Mouse (Mus musculus): Measurements from ENCODE around the gene Dusp6. TPM values are rescaled to one million over a fixed set of nuclear protein-coding genes. Genes with fewer than 3 reads are reported as not detected.
"Not testable (repeated sequence)": the region's sequence is repeated elsewhere in the genome, so short reads cannot be mapped to it uniquely, and the experiment has no call there.

The Dusp6 gene
- 30.8 and 49.1 TPM in 2 replicates for polyA plus RNA-seq (2012; rRNA removed)

DNA sequence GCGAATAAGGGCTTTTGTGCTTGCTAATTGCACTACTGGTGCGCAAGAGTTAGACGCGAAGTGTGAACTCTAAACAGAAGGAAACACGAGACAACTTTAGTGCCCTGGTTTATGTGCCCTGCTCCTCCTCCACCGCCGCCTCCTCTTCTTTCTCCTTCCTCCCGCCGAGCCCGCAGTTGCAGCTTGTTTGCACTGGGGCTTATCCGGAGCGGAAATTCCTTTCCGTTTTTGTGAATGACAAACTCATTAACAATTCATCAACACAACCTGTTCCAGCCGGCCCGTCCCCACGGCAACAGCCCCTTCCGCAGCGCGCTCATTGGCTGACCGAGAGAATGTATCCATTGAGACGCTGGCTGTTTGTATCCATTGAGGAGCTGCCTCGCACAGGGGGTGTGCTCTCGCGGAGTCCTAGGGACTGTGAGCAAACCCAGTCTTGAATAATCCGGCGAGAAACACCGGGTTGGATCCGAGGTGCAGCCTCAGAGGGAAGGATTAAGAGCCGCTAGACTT lies at the start of gene Dusp6:
Gene Dusp6, plus strand, starts transcription at position 365 of the 513 bp plus-strand sequence.
- TF ChIP-seq CTCF (IDR thresholded peaks at IDR 0.05; ENCODE audit: extremely low read depth, insufficient read depth, insufficient read length, insufficient replicate concordance): no peak
- peak; percentile 88 for TF ChIP-seq POLR2A (IDR thresholded peaks at IDR 0.05; ENCODE audit: low read depth, low read length)
- peak; percentile 79 to 91 for DNase-seq (ENCODE audit: low read depth in 1 of 2, low spot score in 2 of 2)
- H3K27me3 ChIP-seq (ENCODE audit: control insufficient read depth, insufficient read depth, low read length): no peaks in the 10 kb centered on the region
- peaks cover 3% of the 10 kb centered on the region; the same call in 1 of the 2 replicates for H3K36me3 ChIP-seq (ENCODE audit: control insufficient read depth, insufficient read depth, low read length)
- peaks cover 8% of the 10 kb centered on the region; the same call in 1 of the 2 replicates for H3K4me1 ChIP-seq (ENCODE audit: control insufficient read depth, insufficient read depth, insufficient read length)
- peak within 1 kb of the TSS; percentile 92 for H3K4me3 ChIP-seq (ENCODE audit: extremely low read depth, insufficient read depth, insufficient read length)
- peak within 1 kb of the TSS; percentile 99 for H3K27ac ChIP-seq (ENCODE audit: insufficient read depth, low read length)
- under 1% methylated on average over 29 of the region's 29 CpGs for WGBS

DNA sequence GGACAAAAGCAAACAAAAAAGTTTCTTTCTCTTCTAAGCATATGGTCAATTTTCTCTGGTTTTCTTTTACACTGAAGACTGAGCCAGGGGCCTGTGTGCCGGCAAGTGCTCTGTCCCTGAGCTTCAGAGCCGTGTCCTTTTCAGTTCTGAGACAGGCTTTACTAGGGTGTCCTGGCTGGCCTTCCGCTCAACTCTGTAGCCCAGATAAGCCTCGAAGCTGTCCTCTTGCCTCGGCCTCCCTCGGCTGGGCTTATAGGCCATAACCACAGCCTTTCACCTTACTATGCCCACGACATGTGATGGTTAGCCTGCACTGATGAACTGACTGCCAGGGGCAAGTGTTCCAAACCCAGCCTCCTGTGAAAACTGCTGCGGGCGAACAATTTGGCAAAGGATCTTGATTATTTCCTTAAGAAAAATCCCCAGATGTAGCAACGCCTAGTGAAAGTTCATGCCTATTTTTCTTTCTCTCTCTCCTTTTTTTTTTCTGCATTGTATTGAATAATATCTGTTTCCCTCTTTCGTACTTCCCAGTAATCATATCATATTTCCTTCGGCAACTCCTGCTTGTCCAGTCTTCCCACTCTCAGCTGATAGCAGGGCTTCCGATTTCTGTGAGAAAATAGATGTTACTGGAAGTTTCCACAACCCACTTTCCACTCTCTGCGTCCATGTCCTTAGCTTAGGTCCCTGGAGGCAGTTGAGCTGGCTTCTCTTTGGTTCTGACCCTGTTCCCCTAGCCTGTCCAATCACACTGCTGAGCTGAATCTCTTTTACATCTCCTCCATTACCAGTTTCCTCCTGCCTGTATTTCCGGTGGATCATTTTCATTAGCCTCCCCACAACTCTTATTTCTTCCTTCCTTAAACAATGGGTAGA lies 48.4 kb upstream of the Dusp6 start:
- no peak for DNase-seq (ENCODE audit: low read depth in 1 of 2, low spot score in 2 of 2)
- Histone ChIP-seq H3K4me3 (ENCODE audit: extremely low read depth, insufficient read depth, insufficient read length) (no peak overlapping the region), H3K27ac (ENCODE audit: insufficient read depth, low read length) (no peak overlapping the region), H3K27me3 (ENCODE audit: control insufficient read depth, insufficient read depth, low read length) (no peaks in the 10 kb centered on the region), H3K36me3 (ENCODE audit: control insufficient read depth, insufficient read depth, low read length) (no peaks in the 10 kb centered on the region), H3K4me1 (ENCODE audit: control insufficient read depth, insufficient read depth, insufficient read length) (no peaks in the 10 kb centered on the region)
- TF ChIP-seq CTCF (IDR thresholded peaks at IDR 0.05; ENCODE audit: extremely low read depth, insufficient read depth, insufficient read length, insufficient replicate concordance): no peak
- TF ChIP-seq POLR2A (IDR thresholded peaks at IDR 0.05; ENCODE audit: low read depth, low read length): no peak
- WGBS: 89% methylated on average over 15 of the region's 15 CpGs

DNA sequence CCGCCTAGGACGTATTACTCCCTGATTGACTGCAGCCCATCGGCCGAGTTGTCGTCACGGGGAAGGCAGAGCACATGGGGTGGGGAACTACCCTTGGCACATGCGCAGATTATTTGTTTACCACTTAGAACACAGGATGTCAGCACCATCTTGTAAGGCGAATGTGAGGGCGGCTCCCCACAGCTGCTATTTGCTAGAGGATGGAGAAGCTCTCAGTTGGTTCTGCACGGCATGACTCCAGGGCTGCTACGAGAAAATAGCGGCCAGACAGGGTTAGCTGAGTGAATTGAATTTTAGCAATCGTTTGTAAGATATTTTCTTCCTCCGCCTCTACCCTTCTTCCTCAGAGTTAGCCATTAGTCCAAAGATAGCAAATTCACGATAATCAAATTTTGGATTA lies 46.5 kb upstream of the Dusp6 start:
- H3K27ac ChIP-seq (ENCODE audit: insufficient read depth, low read length); DNase-seq (ENCODE audit: low read depth in 1 of 2, low spot score in 2 of 2); H3K36me3 ChIP-seq (ENCODE audit: control insufficient read depth, insufficient read depth, low read length); H3K27me3 ChIP-seq (ENCODE audit: control insufficient read depth, insufficient read depth, low read length); H3K4me3 ChIP-seq (ENCODE audit: extremely low read depth, insufficient read depth, insufficient read length); H3K4me1 ChIP-seq (ENCODE audit: control insufficient read depth, insufficient read depth, insufficient read length): not testable (repeated sequence)
- WGBS: 92% methylated on average over 15 of the region's 15 CpGs

DNA sequence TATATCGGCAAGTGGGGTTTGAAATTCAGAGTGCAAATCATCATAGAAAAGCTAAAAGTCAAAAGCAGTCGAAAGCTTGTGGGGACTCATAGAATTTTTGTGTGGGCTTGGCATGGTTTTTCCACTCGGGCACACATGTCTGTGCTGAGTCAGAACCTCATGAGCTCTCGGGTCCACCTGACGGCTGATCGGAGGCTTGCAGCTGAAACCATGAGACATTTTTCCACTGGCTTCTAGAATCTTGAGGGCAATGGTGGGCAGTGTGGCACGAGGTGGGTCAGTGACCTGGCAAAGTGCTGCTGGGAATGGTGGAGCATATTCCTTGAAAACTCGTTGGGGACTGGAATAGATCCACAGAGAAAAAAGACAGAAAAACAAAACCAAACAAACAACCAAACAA lies 41.5 kb upstream of the Dusp6 start:
- Histone ChIP-seq H3K27ac (ENCODE audit: insufficient read depth, low read length) (no peak overlapping the region), H3K4me3 (ENCODE audit: extremely low read depth, insufficient read depth, insufficient read length) (no peak overlapping the region)

DNA sequence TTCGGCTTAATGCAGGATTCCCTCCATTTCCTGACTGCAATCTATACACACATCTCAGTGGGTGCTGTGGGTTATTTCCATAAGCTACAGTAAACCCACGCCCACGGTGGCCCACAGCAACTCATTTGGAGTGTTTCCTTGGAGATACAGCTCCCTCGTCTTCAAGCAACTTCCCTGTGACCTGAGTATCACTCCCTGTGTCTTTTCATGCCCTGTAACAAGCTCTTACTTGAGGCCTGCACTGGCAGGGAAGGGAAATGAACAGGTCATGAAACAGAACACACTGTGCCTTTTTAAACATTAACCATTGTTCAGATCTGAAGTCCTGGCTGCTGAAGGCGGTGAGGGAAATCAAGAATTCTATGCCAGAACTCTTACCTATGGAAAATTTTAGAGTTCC lies 40.3 kb upstream of the Dusp6 start:
- DNase-seq (ENCODE audit: low read depth in 1 of 2, low spot score in 2 of 2): no peak
- TF ChIP-seq CTCF (IDR thresholded peaks at IDR 0.05; ENCODE audit: extremely low read depth, insufficient read depth, insufficient read length, insufficient replicate concordance) (no peak), POLR2A (IDR thresholded peaks at IDR 0.05; ENCODE audit: low read depth, low read length) (no peak)
- 81% methylated on average over 5 of the region's 5 CpGs for WGBS
- H3K27me3 ChIP-seq (ENCODE audit: control insufficient read depth, insufficient read depth, low read length): no peaks in the 10 kb centered on the region
- H3K4me1 ChIP-seq (ENCODE audit: control insufficient read depth, insufficient read depth, insufficient read length): peaks cover 2% of the 10 kb centered on the region; the same call in 1 of the 2 replicates
- H3K4me3 ChIP-seq (ENCODE audit: extremely low read depth, insufficient read depth, insufficient read length): no peak overlapping the region
- H3K36me3 ChIP-seq (ENCODE audit: control insufficient read depth, insufficient read depth, low read length): no peaks in the 10 kb centered on the region
- no peak overlapping the region for H3K27ac ChIP-seq (ENCODE audit: insufficient read depth, low read length)

More for the DNA sequence above, 41.5 kb upstream of the Dusp6 start:
- no peaks in the 10 kb centered on the region for H3K36me3 ChIP-seq (ENCODE audit: control insufficient read depth, insufficient read depth, low read length)
- TF ChIP-seq POLR2A (IDR thresholded peaks at IDR 0.05; ENCODE audit: low read depth, low read length) (no peak), CTCF (IDR thresholded peaks at IDR 0.05; ENCODE audit: extremely low read depth, insufficient read depth, insufficient read length, insufficient replicate concordance) (no peak)
- WGBS: 81% methylated on average over 8 of the region's 8 CpGs
- no peak for DNase-seq (ENCODE audit: low read depth in 1 of 2, low spot score in 2 of 2)
- H3K4me1 ChIP-seq (ENCODE audit: control insufficient read depth, insufficient read depth, insufficient read length): no peaks in the 10 kb centered on the region
- H3K27me3 ChIP-seq (ENCODE audit: control insufficient read depth, insufficient read depth, low read length): no peaks in the 10 kb centered on the region

DNA sequence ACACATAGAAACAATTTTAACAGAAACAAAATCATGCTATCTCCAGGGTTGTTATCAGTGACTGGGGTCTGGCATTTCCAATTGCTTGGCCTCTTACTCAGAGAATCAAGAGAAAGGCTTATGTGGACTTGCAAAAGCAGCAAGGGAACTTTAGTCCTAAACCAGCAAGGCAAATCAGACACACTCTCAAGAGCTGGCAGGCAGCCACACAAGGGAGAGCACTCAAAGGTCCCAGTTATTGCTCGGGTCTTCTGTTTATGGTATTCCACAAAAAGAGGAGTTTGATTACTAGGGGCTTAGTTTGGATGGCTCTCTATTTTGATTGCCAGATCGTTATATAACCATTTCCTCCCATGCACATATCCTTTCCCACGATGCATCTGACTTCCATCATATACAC lies 38.8 kb upstream of the Dusp6 start:
- Histone ChIP-seq H3K27ac (ENCODE audit: insufficient read depth, low read length) (no peak overlapping the region), H3K4me1 (ENCODE audit: control insufficient read depth, insufficient read depth, insufficient read length) (peaks cover 14% of the 10 kb centered on the region; the same call in 1 of the 2 replicates), H3K27me3 (ENCODE audit: control insufficient read depth, insufficient read depth, low read length) (no peaks in the 10 kb centered on the region), H3K4me3 (ENCODE audit: extremely low read depth, insufficient read depth, insufficient read length) (no peak overlapping the region), H3K36me3 (ENCODE audit: control insufficient read depth, insufficient read depth, low read length) (no peaks in the 10 kb centered on the region)
- WGBS: 68% methylated on average over 3 of the region's 3 CpGs
- TF ChIP-seq CTCF (IDR thresholded peaks at IDR 0.05; ENCODE audit: extremely low read depth, insufficient read depth, insufficient read length, insufficient replicate concordance): no peak
- TF ChIP-seq POLR2A (IDR thresholded peaks at IDR 0.05; ENCODE audit: low read depth, low read length): no peak
- DNase-seq (ENCODE audit: low read depth in 1 of 2, low spot score in 2 of 2): no peak

DNA sequence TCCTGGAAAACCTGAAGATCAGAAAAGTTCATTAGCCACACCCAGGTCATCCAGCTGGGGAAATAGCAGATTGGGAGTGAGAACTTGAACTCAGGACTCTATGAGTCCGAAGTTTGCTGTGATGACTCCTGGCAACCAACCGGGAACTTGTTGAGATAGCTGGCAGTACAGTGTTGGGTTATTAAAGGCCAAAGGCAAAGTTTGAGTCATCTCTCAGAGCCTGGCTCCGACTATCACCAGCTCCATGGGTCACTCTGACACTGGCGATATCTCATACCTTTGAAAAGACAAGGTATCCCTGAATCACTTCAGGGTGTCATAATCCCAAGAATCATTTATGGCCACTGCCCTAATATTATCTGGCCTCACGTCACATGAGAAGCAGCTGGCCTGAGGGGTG lies 36.2 kb upstream of the Dusp6 start:
- TF ChIP-seq POLR2A (IDR thresholded peaks at IDR 0.05; ENCODE audit: low read depth, low read length) (no peak), CTCF (IDR thresholded peaks at IDR 0.05; ENCODE audit: extremely low read depth, insufficient read depth, insufficient read length, insufficient replicate concordance) (no peak)
- Histone ChIP-seq H3K4me3 (ENCODE audit: extremely low read depth, insufficient read depth, insufficient read length) (no peak overlapping the region), H3K36me3 (ENCODE audit: control insufficient read depth, insufficient read depth, low read length) (no peaks in the 10 kb centered on the region), H3K27me3 (ENCODE audit: control insufficient read depth, insufficient read depth, low read length) (no peaks in the 10 kb centered on the region), H3K4me1 (ENCODE audit: control insufficient read depth, insufficient read depth, insufficient read length) (peaks cover 14% of the 10 kb centered on the region; the same call in 1 of the 2 replicates), H3K27ac (ENCODE audit: insufficient read depth, low read length) (no peak overlapping the region)
- WGBS: 96% methylated on average over 5 of the region's 5 CpGs
- DNase-seq (ENCODE audit: low read depth in 1 of 2, low spot score in 2 of 2): no peak
